Mouse (Mus musculus): ENCODE data around the gene Igsf6.

Gene Igsf6

GRCm38 (mm10) chr7:121074281-121074680 lies at the start of gene Igsf6:
Gene Igsf6, minus strand, starts transcription at chr7:121074572.
- no peak for ATAC-seq (ENCODE audit: insufficient number of reproducible peaks, low FRiP score, low TSS enrichment)

- peak; percentile 76 for ATAC-seq (ENCODE audit: insufficient number of reproducible peaks, low FRiP score, low TSS enrichment)
Observed at GRCm38 (mm10) chr7:121120143-121120818, 45.9 kb upstream of the Igsf6 start.

DNA sequence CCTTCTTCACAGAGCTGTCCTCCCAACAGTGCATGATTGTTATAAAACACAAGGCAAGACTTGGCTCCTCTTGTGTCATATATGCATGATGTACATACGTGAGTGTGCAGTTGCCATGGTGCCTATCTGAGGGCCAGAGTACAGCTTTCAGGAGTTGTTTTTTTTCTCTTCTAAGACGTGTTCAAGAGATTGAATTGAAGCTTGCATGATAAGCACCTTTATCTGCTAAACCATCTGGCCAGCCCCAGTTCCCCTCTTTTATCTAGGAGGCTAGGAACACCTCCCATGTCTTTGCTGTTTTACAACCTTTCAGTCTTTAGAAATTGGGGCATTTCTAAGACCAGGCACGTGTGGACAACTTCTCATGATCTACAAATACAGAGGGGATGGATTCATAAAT lies 37.4 kb upstream of the Igsf6 start:
- no peak for ATAC-seq (ENCODE audit: insufficient number of reproducible peaks, low FRiP score, low TSS enrichment)

DNA sequence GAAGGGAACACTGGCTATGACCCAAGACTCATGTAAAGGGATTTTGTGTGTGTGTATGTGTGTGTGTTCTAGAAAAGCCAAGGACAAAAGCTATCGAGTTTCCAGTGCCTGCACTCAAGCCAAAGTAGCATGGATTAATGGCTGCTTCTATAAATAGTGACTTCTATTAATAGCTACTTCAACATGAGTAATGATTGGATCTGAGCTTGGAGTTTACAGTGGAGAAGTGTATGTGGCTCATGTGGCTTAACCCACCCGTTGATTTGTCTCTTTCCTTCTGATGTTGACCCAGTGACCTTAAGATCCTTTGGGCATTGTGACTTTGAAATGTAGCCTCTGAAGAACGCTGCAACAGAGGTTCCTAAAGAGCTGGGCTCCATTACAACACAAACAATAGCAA lies 36.9 kb upstream of the Igsf6 start:
- no peak for ATAC-seq (ENCODE audit: insufficient number of reproducible peaks, low FRiP score, low TSS enrichment)

DNA sequence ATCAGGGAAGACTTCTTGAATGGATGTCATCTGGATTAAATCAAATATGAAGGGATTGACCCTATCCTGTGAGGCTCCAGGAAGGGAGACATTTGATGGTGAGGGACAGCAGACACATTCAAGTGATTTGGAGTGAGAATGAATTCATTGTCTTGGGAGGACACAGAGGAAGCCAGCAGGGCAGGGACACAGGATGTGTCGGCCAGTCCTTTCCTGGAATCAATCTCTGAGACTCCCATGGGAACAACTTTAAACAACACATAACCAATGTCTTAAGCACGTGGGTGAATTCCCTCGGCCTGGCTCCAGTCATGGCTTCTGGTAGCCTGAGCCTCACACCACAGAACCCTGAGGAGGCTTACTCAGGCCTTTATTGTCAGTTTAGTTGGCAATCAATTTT lies 33.5 kb upstream of the Igsf6 start:
- ATAC-seq (ENCODE audit: insufficient number of reproducible peaks, low FRiP score, low TSS enrichment) = no peak

GRCm38 (mm10) chr7:121098614-121099389 lies 24.4 kb upstream of the Igsf6 start:
- no peak for ATAC-seq (ENCODE audit: insufficient number of reproducible peaks, low FRiP score, low TSS enrichment)

GRCm38 (mm10) chr7:121093026-121093425 lies 18.7 kb upstream of the Igsf6 start:
- no peak for ATAC-seq (ENCODE audit: insufficient number of reproducible peaks, low FRiP score, low TSS enrichment)

- ATAC-seq (ENCODE audit: insufficient number of reproducible peaks, low FRiP score, low TSS enrichment) = no peak
Observed at GRCm38 (mm10) chr7:121090748-121091147, 16.4 kb upstream of the Igsf6 start.

- no peak for ATAC-seq (ENCODE audit: insufficient number of reproducible peaks, low FRiP score, low TSS enrichment)
Observed at GRCm38 (mm10) chr7:121088745-121089144, 14.4 kb upstream of the Igsf6 start.

- ATAC-seq (ENCODE audit: insufficient number of reproducible peaks, low FRiP score, low TSS enrichment) = no peak
Observed at GRCm38 (mm10) chr7:121085500-121085899, 11.1 kb upstream of the Igsf6 start.

DNA sequence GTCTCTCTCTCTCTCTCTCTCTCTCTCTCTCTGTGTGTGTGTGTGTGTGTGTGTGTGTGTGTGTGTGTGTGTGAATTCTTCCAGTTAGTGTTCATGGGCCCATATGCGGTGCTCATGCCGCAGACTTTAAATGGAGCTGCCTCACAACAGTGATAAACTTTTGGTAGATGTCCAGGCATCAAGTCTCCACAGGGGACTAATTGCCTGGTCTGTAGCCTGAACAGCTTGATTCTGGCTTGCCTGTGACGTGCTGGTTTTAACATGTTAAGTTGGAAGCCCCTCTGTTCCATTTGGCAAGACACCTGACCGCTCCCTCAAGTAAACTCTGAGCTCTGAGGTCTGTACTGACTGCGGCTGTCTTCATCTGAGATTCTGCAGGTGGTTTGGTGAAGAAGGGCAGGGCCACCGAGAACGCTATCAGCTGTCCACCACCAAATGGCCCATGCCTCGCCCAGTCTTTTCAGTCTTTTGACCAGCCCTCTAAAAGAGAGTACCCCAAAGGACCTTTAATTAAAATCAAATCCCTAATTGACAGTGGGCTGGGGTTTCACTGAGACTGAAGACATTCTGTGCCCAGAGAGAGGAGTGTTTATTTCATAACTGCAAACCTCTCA lies 10.6 kb upstream of the Igsf6 start:
- ATAC-seq (ENCODE audit: insufficient number of reproducible peaks, low FRiP score, low TSS enrichment) = no peak

DNA sequence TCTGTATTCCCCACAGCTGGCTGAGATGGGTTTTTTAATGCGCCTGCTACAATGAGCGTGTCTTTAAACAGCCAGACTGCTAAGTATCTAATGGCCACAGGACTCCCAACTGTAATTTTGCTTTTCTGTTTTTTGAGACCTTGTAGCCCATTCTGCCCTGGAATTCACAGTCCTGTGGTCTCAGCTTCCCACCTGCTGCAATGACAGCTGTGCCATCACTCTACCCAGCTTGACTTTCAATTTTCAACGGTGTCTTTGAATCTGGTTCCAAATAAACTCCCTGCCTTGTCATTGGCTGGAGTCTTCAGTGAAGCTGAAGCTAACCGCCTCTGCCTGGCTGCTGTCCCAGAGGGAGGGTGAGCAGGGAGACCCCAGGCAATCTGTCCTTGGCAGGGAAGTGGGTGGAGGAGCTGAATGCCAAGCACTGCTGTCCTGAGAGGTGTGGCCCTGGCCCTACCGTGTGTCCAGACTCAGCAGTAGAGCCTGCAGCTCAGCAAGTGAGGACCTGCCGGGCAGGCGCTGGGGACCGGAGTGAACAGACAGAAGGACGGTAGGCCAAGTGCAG lies 8.7 kb upstream of the Igsf6 start:
- no peak for ATAC-seq (ENCODE audit: insufficient number of reproducible peaks, low FRiP score, low TSS enrichment)

DNA sequence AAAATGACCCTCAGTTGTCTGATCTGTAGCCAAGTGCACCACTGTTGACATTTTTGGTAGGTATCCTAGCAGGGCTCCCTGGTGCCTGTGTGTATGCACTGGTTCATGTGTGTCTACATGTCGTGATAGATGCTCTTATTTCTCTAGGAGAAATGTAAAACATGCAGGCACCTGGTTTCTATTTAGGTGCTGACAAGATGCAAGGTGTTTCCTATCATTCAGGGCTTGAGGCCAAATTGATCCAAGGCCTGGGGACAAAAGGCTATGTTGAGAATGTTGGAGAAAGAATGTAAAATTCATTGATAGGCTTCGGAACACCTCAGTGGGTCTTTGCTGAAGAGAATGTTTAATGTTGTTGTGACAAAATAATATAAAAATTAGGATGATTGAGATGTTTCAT lies 7.4 kb upstream of the Igsf6 start:
- ATAC-seq (ENCODE audit: insufficient number of reproducible peaks, low FRiP score, low TSS enrichment) = no peak

- ATAC-seq (ENCODE audit: insufficient number of reproducible peaks, low FRiP score, low TSS enrichment) = no peak
Observed at GRCm38 (mm10) chr7:121081350-121081749, 7.0 kb upstream of the Igsf6 start, which contains the start of gene Otoa. Gene Otoa, plus strand, starts transcription at chr7:121081650.

GRCm38 (mm10) chr7:121077829-121078228 lies 3.5 kb upstream of the Igsf6 start:
- peak; percentile 47 for ATAC-seq (ENCODE audit: insufficient number of reproducible peaks, low FRiP score, low TSS enrichment)

GRCm38 (mm10) chr7:121077311-121077710 lies 2.9 kb upstream of the Igsf6 start:
- ATAC-seq (ENCODE audit: insufficient number of reproducible peaks, low FRiP score, low TSS enrichment) = no peak

GRCm38 (mm10) chr7:121075416-121075815 lies 1.0 kb upstream of the Igsf6 start:
- ATAC-seq (ENCODE audit: insufficient number of reproducible peaks, low FRiP score, low TSS enrichment) = peak; percentile 46; the same call in 1 of the 2 replicates

DNA sequence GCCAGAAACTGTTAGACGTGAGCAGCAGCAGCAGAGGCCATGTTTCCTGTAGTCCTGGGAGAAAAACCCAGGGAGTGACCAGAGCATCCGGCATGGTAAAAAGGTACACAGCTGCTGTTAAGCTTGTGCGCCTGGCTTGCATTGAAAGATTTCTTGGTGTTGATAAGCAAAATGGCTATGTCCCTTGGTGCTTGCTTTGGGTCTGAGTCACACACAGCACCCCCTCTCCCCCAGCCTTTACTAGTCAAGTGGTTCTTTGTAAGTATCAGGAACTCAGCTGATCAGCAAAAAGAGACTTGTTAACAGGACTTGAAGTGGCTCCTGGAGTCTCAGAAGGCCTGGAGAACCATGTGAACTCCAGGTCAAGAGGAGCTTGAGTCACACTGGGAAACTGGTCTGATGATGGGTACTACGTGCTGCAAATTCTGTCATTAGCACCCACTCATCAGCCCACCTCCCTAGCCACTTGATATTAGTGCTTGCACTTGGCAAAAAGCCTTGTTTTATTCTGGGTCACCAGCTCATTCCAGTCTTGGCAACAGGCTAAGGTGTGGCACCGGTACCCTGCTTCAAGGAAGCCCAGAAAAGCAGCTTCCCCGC lies 529 bp upstream of the Igsf6 start:
- no peak for ATAC-seq (ENCODE audit: insufficient number of reproducible peaks, low FRiP score, low TSS enrichment)

DNA sequence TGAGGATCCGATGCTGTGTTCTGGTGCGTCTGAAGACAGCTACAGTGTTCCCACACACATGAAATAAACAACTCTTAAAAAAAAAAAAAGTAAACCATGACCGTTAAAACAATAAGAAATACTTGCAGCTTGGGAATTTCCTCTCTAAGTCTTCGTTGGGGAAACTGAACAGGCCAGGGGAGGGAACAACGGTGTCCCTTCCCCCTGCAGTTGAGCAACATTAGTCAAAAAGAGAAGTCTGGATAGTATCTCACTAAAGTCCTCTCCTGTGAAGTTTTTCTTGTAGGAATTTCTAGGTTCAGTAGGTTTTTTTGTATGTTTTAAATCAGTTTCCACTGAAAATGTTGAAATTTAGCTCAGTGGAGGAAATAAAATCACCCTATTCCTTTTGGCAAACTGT lies 1.9 kb downstream of the Igsf6 start:
- ATAC-seq (ENCODE audit: insufficient number of reproducible peaks, low FRiP score, low TSS enrichment) = no peak

GRCm38 (mm10) chr7:121071276-121071675 lies 3.1 kb downstream of the Igsf6 start:
- no peak for ATAC-seq (ENCODE audit: insufficient number of reproducible peaks, low FRiP score, low TSS enrichment)

DNA sequence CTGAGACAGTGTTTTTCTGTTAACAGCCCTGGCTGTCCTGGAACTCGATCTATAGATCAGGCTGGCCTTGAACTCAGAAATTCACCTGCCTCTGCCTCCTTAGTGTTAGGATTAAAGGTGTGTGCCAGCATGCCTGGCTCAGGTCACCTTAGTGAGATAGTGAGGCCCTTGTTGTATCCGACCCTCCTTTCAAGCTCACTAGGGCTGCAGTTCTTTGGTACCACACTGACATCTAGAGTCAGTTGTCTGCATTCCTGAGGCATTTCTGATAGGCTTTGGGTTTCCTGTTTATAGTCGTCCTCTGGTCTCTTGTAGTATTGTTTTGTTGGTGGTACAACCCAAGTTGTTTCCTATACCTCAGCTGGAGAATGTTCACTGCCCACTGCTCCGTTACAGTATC lies 10.1 kb downstream of the Igsf6 start:
- no peak for ATAC-seq (ENCODE audit: insufficient number of reproducible peaks, low FRiP score, low TSS enrichment)

All from cerebellum, adult (tissue).